Mouse (Mus musculus): Measurements from ENCODE around the gene Bbox1.

Bbox1 gene

GRCm38 (mm10) chr2:110269281-110269680 lies 45.1 kb downstream of the Bbox1 start:
- DNase-seq, result no peak

- no peak for DNase-seq
Measured at GRCm38 (mm10) chr2:110232252-110232651, 82.1 kb downstream of the Bbox1 start.

GRCm38 (mm10) chr2:110230753-110231152 lies 83.6 kb downstream of the Bbox1 start:
- no peak for DNase-seq

- DNase-seq, result peak in 1 of 2 experiments; percentile 46
Measured at GRCm38 (mm10) chr2:110229143-110230087, 84.9 kb downstream of the Bbox1 start.

- no peak for DNase-seq
Measured at GRCm38 (mm10) chr2:110226421-110226820, 87.9 kb downstream of the Bbox1 start.

GRCm38 (mm10) chr2:110225969-110226368 lies 88.4 kb downstream of the Bbox1 start:
- no peak for DNase-seq

- no peak for DNase-seq
Measured at GRCm38 (mm10) chr2:110222793-110223192, 91.6 kb downstream of the Bbox1 start.

GRCm38 (mm10) chr2:110220492-110220891 lies 93.9 kb downstream of the Bbox1 start:
- no peak for DNase-seq

- DNase-seq, result no peak
Measured at GRCm38 (mm10) chr2:110215685-110216058, 98.7 kb downstream of the Bbox1 start.

- no peak for DNase-seq
Measured at GRCm38 (mm10) chr2:110214991-110215684, 99.2 kb downstream of the Bbox1 start.

- no peak for DNase-seq
Measured at GRCm38 (mm10) chr2:110214278-110214677, 100.1 kb downstream of the Bbox1 start.
